Mouse (Mus musculus): ENCODE data around the gene Cenpi. TPM values are rescaled to one million over a fixed set of nuclear protein-coding genes. Genes with fewer than 3 reads are reported as not detected.

Cenpi gene
- polyA plus RNA-seq, 1 experiment from 2014 or later, result 46.1 TPM

DNA sequence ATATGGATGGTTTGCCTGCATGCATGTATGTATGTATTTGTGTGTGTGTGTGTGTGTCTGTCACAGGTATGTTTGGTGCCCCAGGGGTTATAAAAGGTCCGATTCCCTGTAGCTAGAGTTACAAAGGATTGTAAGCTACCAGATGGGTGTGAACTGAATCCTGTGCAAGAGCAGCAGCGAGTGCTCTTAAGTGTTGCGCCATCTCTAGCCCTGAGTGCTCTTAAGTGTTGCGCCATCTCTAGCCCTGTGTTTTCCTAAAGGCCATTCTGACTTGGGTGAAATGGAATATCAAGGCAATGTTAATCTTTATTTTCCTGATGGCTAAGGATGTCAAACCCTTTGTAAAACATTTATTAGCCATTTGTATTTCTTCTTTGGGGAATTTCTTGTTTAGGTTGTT, 51.5 kb downstream of the Cenpi start:
- Histone ChIP-seq H3K9me3 (ENCODE audit: low read depth, low read length) (no peaks in the 10 kb centered on the region), H3K4me1 (ENCODE audit: insufficient read depth) (no peaks in the 10 kb centered on the region), H3K4me2 (no peak overlapping the region), H3K27me3 (ENCODE audit: insufficient read depth, low read length) (no peaks in the 10 kb centered on the region), H3K36me3 (ENCODE audit: insufficient read depth) (peaks cover 6% of the 10 kb centered on the region; the same call in 1 of the 2 replicates), H3K27ac (ENCODE audit: low read depth) (no peak overlapping the region), H3K9ac (no peak overlapping the region), H3K4me3 (ENCODE audit: low read depth, low read length) (no peak overlapping the region)
- TF ChIP-seq CTCF (IDR thresholded peaks at IDR 0.05; ENCODE audit: low read depth), result no peak
- peak; percentile 56 for DNase-seq
- ATAC-seq (ENCODE audit: insufficient read depth), result peak; percentile 38; the same call in 1 of the 2 replicates
- WGBS, result 66% methylated on average over 4 of the region's 4 CpGs

DNA sequence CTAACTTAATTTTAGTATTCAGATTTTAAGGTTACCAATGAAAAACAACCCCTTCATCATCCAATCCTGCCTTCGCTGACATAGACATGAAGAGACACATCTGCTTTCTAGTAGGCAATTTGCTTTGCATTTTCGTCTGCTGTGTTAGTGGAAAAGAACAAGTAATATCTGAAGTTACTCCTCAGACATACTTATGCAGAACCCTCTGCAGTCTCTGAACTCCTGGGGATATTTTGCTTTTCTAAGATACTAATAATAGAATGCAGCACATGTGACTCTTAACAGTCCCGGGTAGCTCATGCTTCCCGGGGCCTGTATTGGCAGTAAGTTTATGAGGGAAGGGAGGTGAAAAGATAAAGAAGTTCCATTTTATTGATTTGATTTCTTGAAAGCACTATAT, 54.3 kb downstream of the Cenpi start:
- Histone ChIP-seq H3K27me3 (ENCODE audit: insufficient read depth, low read length) (no peaks in the 10 kb centered on the region), H3K4me3 (ENCODE audit: low read depth, low read length) (no peak overlapping the region), H3K4me1 (ENCODE audit: insufficient read depth) (no peaks in the 10 kb centered on the region), H3K27ac (ENCODE audit: low read depth) (no peak overlapping the region), H3K4me2 (no peak overlapping the region), H3K9me3 (ENCODE audit: low read depth, low read length) (no peaks in the 10 kb centered on the region), H3K9ac (no peak overlapping the region), H3K36me3 (ENCODE audit: insufficient read depth) (peaks cover 6% of the 10 kb centered on the region; the same call in 1 of the 2 replicates)
- 92% methylated on average over 4 of the region's 4 CpGs for WGBS
- ATAC-seq (ENCODE audit: insufficient read depth), result no peak
- no peak for DNase-seq
- TF ChIP-seq CTCF (IDR thresholded peaks at IDR 0.05; ENCODE audit: low read depth), result no peak

DNA sequence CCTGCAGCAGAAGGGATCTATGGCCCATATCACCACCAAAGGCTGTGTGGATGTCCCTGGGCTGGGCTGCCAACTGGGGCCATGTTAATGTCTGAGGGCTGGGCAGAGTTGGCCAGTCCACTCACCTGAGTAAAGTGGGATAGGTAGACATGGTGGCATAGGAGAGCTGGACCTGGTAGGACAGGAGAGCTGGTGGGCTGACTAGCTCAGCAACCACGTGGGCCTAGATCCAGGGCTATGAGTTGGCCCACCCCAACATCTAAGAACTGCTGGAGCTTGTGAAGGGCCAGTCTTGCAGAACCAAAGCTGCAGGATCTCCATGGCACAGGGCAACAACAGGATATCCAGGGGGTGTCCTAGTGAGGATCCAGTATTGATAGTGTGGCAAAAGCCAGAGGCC, 57.5 kb downstream of the Cenpi start:
- H3K9ac ChIP-seq, result no peak overlapping the region
- no peak overlapping the region for H3K27ac ChIP-seq (ENCODE audit: low read depth)
- 71% methylated on average over 1 of the region's 1 CpGs for WGBS
- DNase-seq, result no peak
- H3K4me1 ChIP-seq (ENCODE audit: insufficient read depth), result no peaks in the 10 kb centered on the region
- no peaks in the 10 kb centered on the region for H3K9me3 ChIP-seq (ENCODE audit: low read depth, low read length)
- ATAC-seq (ENCODE audit: insufficient read depth), result no peak
- peaks cover 6% of the 10 kb centered on the region; the same call in 1 of the 2 replicates for H3K36me3 ChIP-seq (ENCODE audit: insufficient read depth)
- H3K4me3 ChIP-seq (ENCODE audit: low read depth, low read length), result no peak overlapping the region
- H3K27me3 ChIP-seq (ENCODE audit: insufficient read depth, low read length), result no peaks in the 10 kb centered on the region
- no peak overlapping the region for H3K4me2 ChIP-seq
- TF ChIP-seq CTCF (IDR thresholded peaks at IDR 0.05; ENCODE audit: low read depth), result no peak

GRCm38 (mm10) chrX:134366547-134366946, 58.7 kb downstream of the Cenpi start:
- Histone ChIP-seq H3K4me3 (ENCODE audit: low read depth, low read length) (no peak overlapping the region), H3K4me1 (ENCODE audit: insufficient read depth) (no peaks in the 10 kb centered on the region), H3K27ac (ENCODE audit: low read depth) (no peak overlapping the region), H3K36me3 (ENCODE audit: insufficient read depth) (peaks cover 6% of the 10 kb centered on the region; the same call in 1 of the 2 replicates), H3K27me3 (ENCODE audit: insufficient read depth, low read length) (no peaks in the 10 kb centered on the region), H3K9me3 (ENCODE audit: low read depth, low read length) (no peaks in the 10 kb centered on the region), H3K4me2 (no peak overlapping the region), H3K9ac (no peak overlapping the region)
- DNase-seq (peak; percentile 11), ATAC-seq (ENCODE audit: insufficient read depth) (no peak)
- WGBS, result 64% methylated on average over 3 of the region's 3 CpGs
- no peak for TF ChIP-seq CTCF (IDR thresholded peaks at IDR 0.05; ENCODE audit: low read depth)

DNA sequence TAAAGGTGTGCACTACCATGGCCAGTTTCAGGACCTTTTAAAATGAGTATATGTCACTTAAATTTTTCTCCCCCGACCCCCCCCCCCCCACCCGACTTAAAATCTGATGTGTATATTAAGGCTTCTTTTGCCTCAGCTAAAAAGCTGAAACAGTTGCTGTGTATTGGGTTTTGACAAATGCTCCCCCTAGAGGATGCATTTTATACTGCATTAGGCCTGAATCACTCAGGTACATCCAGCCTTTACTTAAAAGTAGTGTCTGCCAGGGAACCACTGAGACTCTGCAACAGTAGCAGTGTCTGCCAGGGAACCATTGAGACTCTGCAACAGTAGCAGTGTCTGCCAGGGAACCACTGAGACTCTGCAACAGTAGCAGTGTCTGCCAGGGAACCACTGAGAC, 63.4 kb downstream of the Cenpi start:
- TF ChIP-seq CTCF (IDR thresholded peaks at IDR 0.05; ENCODE audit: low read depth), result peak; percentile 48
- Histone ChIP-seq H3K27me3 (ENCODE audit: insufficient read depth, low read length) (no peaks in the 10 kb centered on the region), H3K27ac (ENCODE audit: low read depth) (no peak overlapping the region), H3K9ac (no peak overlapping the region), H3K4me3 (ENCODE audit: low read depth, low read length) (no peak overlapping the region), H3K36me3 (ENCODE audit: insufficient read depth) (no peaks in the 10 kb centered on the region), H3K4me1 (ENCODE audit: insufficient read depth) (no peaks in the 10 kb centered on the region), H3K9me3 (ENCODE audit: low read depth, low read length) (no peaks in the 10 kb centered on the region), H3K4me2 (no peak overlapping the region)
- peak; percentile 46 for DNase-seq
- no peak for ATAC-seq (ENCODE audit: insufficient read depth)
- WGBS, result 5% methylated on average over 2 of the region's 2 CpGs

- no peak overlapping the region for H3K9ac ChIP-seq
- H3K9me3 ChIP-seq (ENCODE audit: low read depth, low read length), result no peaks in the 10 kb centered on the region
- H3K4me3 ChIP-seq (ENCODE audit: low read depth, low read length), result no peak overlapping the region
- H3K27ac ChIP-seq (ENCODE audit: low read depth), result no peak overlapping the region
- TF ChIP-seq CTCF (IDR thresholded peaks at IDR 0.05; ENCODE audit: low read depth), result no peak
- no peaks in the 10 kb centered on the region for H3K4me1 ChIP-seq (ENCODE audit: insufficient read depth)
- no peak overlapping the region for H3K4me2 ChIP-seq
- no peaks in the 10 kb centered on the region for H3K27me3 ChIP-seq (ENCODE audit: insufficient read depth, low read length)
- no peaks in the 10 kb centered on the region for H3K36me3 ChIP-seq (ENCODE audit: insufficient read depth)
- no peak for ATAC-seq (ENCODE audit: insufficient read depth)
- 50% methylated on average over 1 of the region's 1 CpGs for WGBS
- DNase-seq, result no peak
Observed at GRCm38 (mm10) chrX:134374190-134374589, 66.3 kb downstream of the Cenpi start.

DNA sequence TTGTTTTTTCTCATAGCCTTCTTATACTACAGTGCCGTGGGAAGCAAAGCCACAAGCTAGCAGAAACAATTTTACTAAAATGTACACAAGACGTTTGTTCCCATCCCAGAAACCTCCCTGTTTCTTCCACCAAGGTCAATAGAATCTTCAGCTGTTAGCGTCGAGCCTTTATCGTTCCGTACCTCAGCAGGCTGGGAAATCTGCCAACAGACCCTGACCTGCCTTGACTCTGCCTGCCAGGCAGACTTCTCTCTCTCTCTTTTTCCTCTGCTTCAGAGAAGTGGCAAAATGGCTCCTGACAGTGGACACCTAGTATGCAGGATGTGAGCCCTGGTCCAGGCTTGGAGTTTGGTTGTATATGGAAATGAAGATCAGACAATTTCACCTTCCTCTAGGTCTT, 77.0 kb downstream of the Cenpi start:
- Histone ChIP-seq H3K4me3 (ENCODE audit: low read depth, low read length) (no peak overlapping the region), H3K27ac (ENCODE audit: low read depth) (no peak overlapping the region), H3K27me3 (ENCODE audit: insufficient read depth, low read length) (no peaks in the 10 kb centered on the region), H3K9ac (no peak overlapping the region), H3K4me1 (ENCODE audit: insufficient read depth) (no peaks in the 10 kb centered on the region), H3K4me2 (no peak overlapping the region), H3K36me3 (ENCODE audit: insufficient read depth) (no peaks in the 10 kb centered on the region), H3K9me3 (ENCODE audit: low read depth, low read length) (no peaks in the 10 kb centered on the region)
- TF ChIP-seq CTCF (IDR thresholded peaks at IDR 0.05; ENCODE audit: low read depth), result no peak
- no peak for DNase-seq
- WGBS, result 62% methylated on average over 6 of the region's 6 CpGs
- no peak for ATAC-seq (ENCODE audit: insufficient read depth)

GRCm38 (mm10) chrX:134398972-134399371, 91.1 kb downstream of the Cenpi start:
- Histone ChIP-seq H3K4me1 (ENCODE audit: insufficient read depth) (no peaks in the 10 kb centered on the region), H3K9me3 (ENCODE audit: low read depth, low read length) (no peaks in the 10 kb centered on the region), H3K9ac (no peak overlapping the region), H3K27me3 (ENCODE audit: insufficient read depth, low read length) (no peaks in the 10 kb centered on the region), H3K36me3 (ENCODE audit: insufficient read depth) (no peaks in the 10 kb centered on the region), H3K27ac (ENCODE audit: low read depth) (no peak overlapping the region), H3K4me3 (ENCODE audit: low read depth, low read length) (no peak overlapping the region), H3K4me2 (no peak overlapping the region)
- TF ChIP-seq CTCF (IDR thresholded peaks at IDR 0.05; ENCODE audit: low read depth), result no peak
- DNase-seq (no peak), ATAC-seq (ENCODE audit: insufficient read depth) (no peak)
- WGBS, result 55% methylated on average over 2 of the region's 2 CpGs
